Mouse (Mus musculus) adrenal gland, postnatal 36 days (tissue): Measurements from ENCODE around the gene Cdk5rap1. TPM values are rescaled to one million over a fixed set of nuclear protein-coding genes. Genes with fewer than 3 reads are reported as not detected.

Experiments used
- DNase-seq, 2 experiments: peaks; one replicate each; pipeline ENCODE4 v3.0.0; 2021; ENCODE audit warnings: mixed read lengths in 1 of 2
- long read RNA-seq, 2 experiments: library from polyadenylated mRNA; stranded (forward); transcript quantifications; one replicate each; pipeline ENCODE4 v2.0.0; 2021; ENCODE audit warnings: borderline sequencing depth in 2 of 2
- total RNA-seq, 2 experiments: library from RNA; stranded (reverse); gene quantifications; 2 replicates each; pipeline ENCODE4 v1.2.3; 2021

The Cdk5rap1 gene
- total RNA-seq, result 10 to 100 TPM; 11.0 to 13.9 TPM
- long read RNA-seq, experiment 1, transcript Cdk5rap1-201 (14 exons, 1,970 nt), result major isoform, 12 of 24 reads
- long read RNA-seq, experiment 1, partial matches to known transcripts, result 5 of 24 reads
- long read RNA-seq, experiment 1, other reads (novel, unspliced or antisense), result 5 of 24 reads
- long read RNA-seq, experiment 2, partial matches to known transcripts, result 2 of 6 reads
- long read RNA-seq, experiment 2, other reads (novel, unspliced or antisense), result 1 of 6 reads

GRCm38 (mm10) chr2:154372842-154373500 lies at the start of gene Cdk5rap1:
Gene Cdk5rap1 (minus strand): TSS chr2:154373010.
- no peak for DNase-seq

GRCm38 (mm10) chr2:154422181-154422580 lies 49.4 kb upstream of the Cdk5rap1 start:
- peak in 1 of 2 experiments; percentile 7 for DNase-seq

- DNase-seq, result no peak
Measured at GRCm38 (mm10) chr2:154420942-154421731, 48.3 kb upstream of the Cdk5rap1 start.

GRCm38 (mm10) chr2:154419631-154420515 lies 47.1 kb upstream of the Cdk5rap1 start:
- no peak for DNase-seq

GRCm38 (mm10) chr2:154418001-154418400 lies 45.2 kb upstream of the Cdk5rap1 start:
- DNase-seq, result no peak

- peak; percentile 87 to 91 for DNase-seq
Measured at GRCm38 (mm10) chr2:154417107-154417506, 44.3 kb upstream of the Cdk5rap1 start.

GRCm38 (mm10) chr2:154412018-154412666 lies 39.3 kb upstream of the Cdk5rap1 start:
- DNase-seq, result peak in 1 of 2 experiments; percentile 58

GRCm38 (mm10) chr2:154410355-154410754 lies 37.5 kb upstream of the Cdk5rap1 start:
- DNase-seq, result peak; percentile 34 to 56

GRCm38 (mm10) chr2:154407643-154408445 lies 35.0 kb upstream of the Cdk5rap1 start, which contains the start of gene Snta1:
Gene Snta1 (minus strand): TSS chr2:154408099.
- DNase-seq, result peak; percentile 93 to 96

- DNase-seq, result peak; percentile 5 to 30
Measured at GRCm38 (mm10) chr2:154407063-154407642, 34.3 kb upstream of the Cdk5rap1 start.

GRCm38 (mm10) chr2:154405447-154405994 lies 32.7 kb upstream of the Cdk5rap1 start:
- DNase-seq, result peak; percentile 19 to 20

GRCm38 (mm10) chr2:154402811-154403210 lies 30.0 kb upstream of the Cdk5rap1 start:
- DNase-seq, result peak; percentile 49 to 59

- no peak for DNase-seq
Measured at GRCm38 (mm10) chr2:154401976-154402375, 29.2 kb upstream of the Cdk5rap1 start.

GRCm38 (mm10) chr2:154399325-154399724 lies 26.5 kb upstream of the Cdk5rap1 start:
- no peak for DNase-seq

GRCm38 (mm10) chr2:154398267-154398666 lies 25.5 kb upstream of the Cdk5rap1 start:
- DNase-seq, result no peak

GRCm38 (mm10) chr2:154396529-154396928 lies 23.7 kb upstream of the Cdk5rap1 start:
- no peak for DNase-seq

- DNase-seq, result peak in 1 of 2 experiments; percentile 22
Measured at GRCm38 (mm10) chr2:154394602-154395001, 21.8 kb upstream of the Cdk5rap1 start.

GRCm38 (mm10) chr2:154390180-154390964 lies 17.6 kb upstream of the Cdk5rap1 start:
- DNase-seq, result peak; percentile 95 to 97

GRCm38 (mm10) chr2:154379103-154379502 lies 6.3 kb upstream of the Cdk5rap1 start:
- DNase-seq, result no peak
